Mouse (Mus musculus): Measurements from ENCODE around the gene Efs. TPM values are rescaled to one million over a fixed set of nuclear protein-coding genes. Genes with fewer than 3 reads are reported as not detected.

Gene Efs
- polyA plus RNA-seq, 1 experiment from 2014 or later, result 15.0 TPM

- H3K9ac ChIP-seq, result no peak overlapping the region
- H3K4me3 ChIP-seq, result no peak overlapping the region
- no peak for ATAC-seq (replicated peaks)
- H3K27ac ChIP-seq, result no peak overlapping the region
- H3K4me1 ChIP-seq, result no peaks in the 10 kb centered on the region
- H3K36me3 ChIP-seq (replicated peaks), result no peaks in the 10 kb centered on the region
- no peak overlapping the region for H3K4me2 ChIP-seq
- 68% methylated on average over 2 of the region's 2 CpGs for whole genome bisulfite sequencing
- no peaks in the 10 kb centered on the region for H3K9me3 ChIP-seq
- no peaks in the 10 kb centered on the region for H3K27me3 ChIP-seq (replicated peaks)
Observed at GRCm38 (mm10) chr14:54944939-54945338, 19.0 kb upstream of the Efs start.

- H3K9me3 ChIP-seq, result no peaks in the 10 kb centered on the region
Observed at GRCm38 (mm10) chr14:54943971-54944370, 18.0 kb upstream of the Efs start.

DNA sequence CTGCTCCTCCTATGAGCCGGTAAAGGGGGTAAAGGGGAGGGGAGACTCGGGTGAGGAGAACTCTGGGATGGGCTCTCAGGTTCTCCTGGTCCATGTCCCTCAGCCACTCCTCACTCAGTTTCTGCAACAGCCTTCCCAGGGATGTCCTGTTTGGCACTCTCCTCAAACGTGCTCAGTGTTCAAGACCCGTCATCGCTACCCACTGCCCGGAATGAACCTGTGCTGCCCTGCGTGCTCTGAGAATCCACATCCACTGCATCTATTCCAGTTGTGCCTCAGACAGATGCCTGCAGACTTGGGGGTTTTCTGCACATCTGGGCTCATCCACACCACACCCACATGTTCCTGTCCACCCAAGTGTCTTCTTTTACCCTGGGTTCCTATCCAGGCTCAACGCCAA is 16.6 kb upstream of the Efs start:
- no peaks in the 10 kb centered on the region for H3K4me1 ChIP-seq
- H3K27ac ChIP-seq, result no peak overlapping the region
- 91% methylated on average over 8 of the region's 8 CpGs for WGBS
- no peaks in the 10 kb centered on the region for H3K27me3 ChIP-seq (replicated peaks)
- no peak for ATAC-seq (replicated peaks)
- no peaks in the 10 kb centered on the region for H3K9me3 ChIP-seq
- H3K4me2 ChIP-seq, result no peak overlapping the region
- H3K9ac ChIP-seq, result no peak overlapping the region
- H3K4me3 ChIP-seq, result no peak overlapping the region
- no peaks in the 10 kb centered on the region for H3K36me3 ChIP-seq (replicated peaks)

More at GRCm38 (mm10) chr14:54943971-54944370, 18.0 kb upstream of the Efs start:
- 96% methylated on average over 7 of the region's 7 CpGs for WGBS
- ATAC-seq (replicated peaks), result no peak
- no peak overlapping the region for H3K9ac ChIP-seq
- no peak overlapping the region for H3K4me3 ChIP-seq
- no peak overlapping the region for H3K27ac ChIP-seq
- H3K36me3 ChIP-seq (replicated peaks), result no peaks in the 10 kb centered on the region
- no peaks in the 10 kb centered on the region for H3K27me3 ChIP-seq (replicated peaks)
- H3K4me1 ChIP-seq, result no peaks in the 10 kb centered on the region
- no peak overlapping the region for H3K4me2 ChIP-seq

DNA sequence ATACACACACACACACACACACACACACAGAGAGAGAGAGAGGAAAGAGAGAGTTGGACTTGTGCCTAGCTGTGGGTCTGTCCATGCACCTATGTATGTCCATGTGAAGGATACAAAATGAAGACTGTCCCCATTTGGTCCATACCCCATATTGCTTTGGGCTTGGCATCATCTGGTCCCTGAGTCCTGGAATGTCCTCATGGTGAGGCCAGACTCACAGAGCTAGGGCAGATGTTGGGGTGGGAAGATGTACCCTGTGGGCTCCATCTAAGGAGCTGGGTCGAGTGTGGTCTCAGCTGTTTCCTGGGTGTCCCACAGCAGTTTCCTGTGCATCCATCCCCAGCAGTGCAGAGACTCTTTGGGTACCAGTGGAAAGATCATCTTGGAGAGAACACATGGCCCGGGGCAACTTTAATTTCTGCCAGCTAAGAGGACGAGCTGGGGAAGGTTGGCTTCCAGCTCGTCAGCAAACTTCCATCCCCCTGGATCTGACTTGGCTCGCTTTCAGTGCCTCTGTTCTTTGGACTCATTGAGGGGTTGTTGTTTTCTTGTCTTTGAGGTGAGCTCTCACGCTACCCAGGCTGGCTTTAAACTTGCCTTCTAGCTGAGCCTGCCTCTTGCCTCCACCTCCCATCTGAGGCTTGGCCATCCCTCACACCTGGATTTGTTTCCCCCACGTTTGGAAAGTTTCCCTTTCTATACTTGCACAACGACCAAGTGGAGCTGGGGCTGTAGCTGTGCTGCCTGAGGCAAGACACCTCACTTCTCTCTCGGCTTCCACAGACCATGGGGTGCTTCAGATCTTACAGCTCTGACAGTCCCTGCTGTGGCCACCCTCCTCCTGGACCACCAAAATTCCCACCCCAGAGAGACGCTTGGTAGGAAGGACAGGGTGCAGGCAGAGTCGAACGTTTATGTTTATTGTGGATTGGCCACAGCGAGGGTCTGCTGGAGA is 15.4 kb upstream of the Efs start:
- Histone ChIP-seq H3K9me3 (no peaks in the 10 kb centered on the region), H3K9ac (no peak overlapping the region), H3K4me2 (no peak overlapping the region), H3K36me3 (replicated peaks) (no peaks in the 10 kb centered on the region), H3K4me1 (peaks cover 3% of the 10 kb centered on the region; the same call in 1 of the 2 replicates), H3K4me3 (no peak overlapping the region), H3K27me3 (replicated peaks) (no peaks in the 10 kb centered on the region), H3K27ac (no peak overlapping the region)
- WGBS, result 68% methylated on average over 13 of the region's 13 CpGs
- ATAC-seq (replicated peaks), result no peak

GRCm38 (mm10) chr14:54940176-54940530 is 14.2 kb upstream of the Efs start:
- H3K4me2 ChIP-seq, result no peak overlapping the region
- no peaks in the 10 kb centered on the region for H3K27me3 ChIP-seq (replicated peaks)
- H3K4me1 ChIP-seq, result peaks cover 7% of the 10 kb centered on the region; the same call in 1 of the 2 replicates
- H3K27ac ChIP-seq, result no peak overlapping the region
- no peak overlapping the region for H3K9ac ChIP-seq
- no peak for ATAC-seq (replicated peaks)
- no peaks in the 10 kb centered on the region for H3K36me3 ChIP-seq (replicated peaks)
- no peaks in the 10 kb centered on the region for H3K9me3 ChIP-seq
- 79% methylated on average over 3 of the region's 3 CpGs for WGBS
- no peak overlapping the region for H3K4me3 ChIP-seq

GRCm38 (mm10) chr14:54939434-54940175 is 13.7 kb upstream of the Efs start:
- 56% methylated on average over 12 of the region's 12 CpGs for WGBS
- no peak overlapping the region for H3K9ac ChIP-seq
- H3K4me1 ChIP-seq, result peaks cover 7% of the 10 kb centered on the region; the same call in 1 of the 2 replicates
- no peaks in the 10 kb centered on the region for H3K27me3 ChIP-seq (replicated peaks)
- ATAC-seq (replicated peaks), result no peak
- no peak overlapping the region for H3K4me3 ChIP-seq
- H3K9me3 ChIP-seq, result no peaks in the 10 kb centered on the region
- H3K27ac ChIP-seq, result no peak overlapping the region
- H3K36me3 ChIP-seq (replicated peaks), result no peaks in the 10 kb centered on the region
- no peak overlapping the region for H3K4me2 ChIP-seq

DNA sequence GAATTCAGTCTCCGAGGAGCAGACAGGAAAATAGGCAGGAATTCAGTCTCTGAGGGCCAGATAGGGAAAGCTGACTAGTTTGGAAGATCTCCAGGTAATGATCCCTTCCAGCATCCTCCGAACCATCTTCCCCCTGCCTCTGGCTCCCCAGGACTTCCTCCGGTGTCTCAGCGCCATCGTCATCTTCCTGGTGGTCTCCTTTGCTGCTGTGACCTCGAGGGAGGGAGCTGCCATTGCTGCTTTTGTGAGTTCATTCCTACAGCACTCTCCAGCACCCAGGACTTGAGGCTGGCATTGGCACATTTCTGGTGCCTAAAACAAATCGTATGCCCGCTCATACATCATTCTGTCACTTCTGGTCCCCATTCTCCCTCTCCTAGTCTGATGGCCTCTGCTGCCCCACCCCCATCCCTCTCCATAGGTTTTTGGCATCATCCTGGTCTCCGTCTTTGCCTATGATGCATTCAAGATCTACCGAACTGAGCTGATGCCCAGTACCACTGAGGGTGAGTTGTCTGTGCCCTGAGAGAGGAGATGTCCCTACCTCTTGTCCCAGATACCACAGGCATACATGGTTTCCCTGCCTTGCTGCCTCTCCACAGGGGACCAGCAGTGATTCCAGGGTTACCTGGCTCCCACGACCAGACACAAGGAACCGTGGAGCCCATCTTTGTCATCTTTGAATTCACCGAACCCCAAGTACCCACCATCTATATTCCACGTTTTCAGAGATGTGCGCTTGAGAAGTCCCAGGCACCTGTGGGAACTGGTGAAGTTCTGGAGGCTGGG is 12.7 kb upstream of the Efs start:
- Histone ChIP-seq H3K4me1 (peaks cover 7% of the 10 kb centered on the region; the same call in 1 of the 2 replicates), H3K27ac (no peak overlapping the region), H3K9me3 (no peaks in the 10 kb centered on the region), H3K4me3 (no peak overlapping the region), H3K27me3 (replicated peaks) (no peaks in the 10 kb centered on the region), H3K36me3 (replicated peaks) (no peaks in the 10 kb centered on the region), H3K4me2 (no peak overlapping the region), H3K9ac (no peak overlapping the region)
- no peak for ATAC-seq (replicated peaks)
- 83% methylated on average over 15 of the region's 15 CpGs for WGBS

DNA sequence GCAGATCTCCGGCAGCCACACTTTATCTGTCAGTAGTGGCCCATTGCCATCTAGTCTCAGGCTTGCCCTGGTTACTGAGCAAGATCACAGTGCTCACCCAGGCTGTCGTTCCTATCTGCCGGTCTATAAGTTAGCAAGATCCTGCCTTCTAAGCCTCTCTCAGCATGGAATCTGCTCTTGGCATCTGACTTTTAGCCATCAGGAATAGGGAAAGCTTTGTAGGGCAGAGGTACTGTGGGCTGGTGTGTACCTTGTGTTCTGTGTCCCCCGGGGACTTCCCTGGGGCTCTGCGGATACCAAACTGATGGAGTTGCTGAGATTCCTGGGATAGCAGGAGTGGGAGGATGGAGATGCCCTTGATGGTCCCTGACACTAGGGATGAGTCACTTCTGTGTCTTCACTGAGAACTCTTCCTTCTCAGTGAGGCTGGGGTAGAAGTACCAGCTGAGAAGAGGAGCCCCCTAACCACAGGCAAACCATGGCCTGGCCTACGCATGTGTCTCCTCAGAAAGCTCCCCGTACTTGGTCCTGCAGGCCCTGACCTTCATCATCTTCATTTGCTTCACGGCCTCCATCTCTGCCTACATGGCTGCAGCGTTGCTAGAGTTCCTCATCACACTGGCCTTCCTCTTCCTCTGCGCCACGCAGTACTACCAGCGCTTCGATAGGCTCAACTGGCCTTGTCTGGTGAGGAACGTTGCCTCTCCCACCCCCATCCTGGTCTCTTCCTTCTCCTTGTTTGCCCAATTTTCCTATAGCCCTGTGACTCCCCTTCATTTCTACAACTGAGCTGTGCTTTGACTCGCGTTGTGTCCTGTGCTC is 11.6 kb upstream of the Efs start:
- no peaks in the 10 kb centered on the region for H3K9me3 ChIP-seq
- peaks cover 7% of the 10 kb centered on the region; the same call in 1 of the 2 replicates for H3K4me1 ChIP-seq
- no peak overlapping the region for H3K4me3 ChIP-seq
- WGBS, result 93% methylated on average over 16 of the region's 16 CpGs
- H3K36me3 ChIP-seq (replicated peaks), result no peaks in the 10 kb centered on the region
- no peak overlapping the region for H3K27ac ChIP-seq
- H3K9ac ChIP-seq, result no peak overlapping the region
- no peak for ATAC-seq (replicated peaks)
- no peaks in the 10 kb centered on the region for H3K27me3 ChIP-seq (replicated peaks)
- H3K4me2 ChIP-seq, result no peak overlapping the region

DNA sequence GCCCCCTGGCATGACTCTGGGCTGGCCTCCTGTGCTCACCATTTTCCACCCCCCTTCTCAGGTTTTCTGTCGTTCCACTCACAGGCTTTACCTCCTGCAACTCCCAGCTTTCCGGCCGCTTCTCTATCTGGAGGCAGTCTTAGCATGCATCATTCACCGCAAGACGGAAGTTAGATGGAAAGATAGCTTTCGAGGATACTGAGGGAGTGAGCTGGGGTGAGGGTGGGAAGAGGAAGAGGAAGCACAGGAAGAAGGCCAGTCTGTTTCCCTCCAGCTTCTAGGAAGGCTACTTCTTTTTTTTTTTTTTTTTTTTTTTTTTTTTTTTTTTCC is 10.9 kb upstream of the Efs start:
- no peak for ATAC-seq (replicated peaks)
- Histone ChIP-seq H3K27ac (peak overlapping the region; percentile 63), H3K9me3 (no peaks in the 10 kb centered on the region), H3K27me3 (replicated peaks) (no peaks in the 10 kb centered on the region), H3K4me1 (peaks cover 7% of the 10 kb centered on the region; the same call in 1 of the 2 replicates), H3K36me3 (replicated peaks) (no peaks in the 10 kb centered on the region), H3K4me2 (no peak overlapping the region), H3K9ac (no peak overlapping the region), H3K4me3 (no peak overlapping the region)
- WGBS, result 63% methylated on average over 6 of the region's 6 CpGs

DNA sequence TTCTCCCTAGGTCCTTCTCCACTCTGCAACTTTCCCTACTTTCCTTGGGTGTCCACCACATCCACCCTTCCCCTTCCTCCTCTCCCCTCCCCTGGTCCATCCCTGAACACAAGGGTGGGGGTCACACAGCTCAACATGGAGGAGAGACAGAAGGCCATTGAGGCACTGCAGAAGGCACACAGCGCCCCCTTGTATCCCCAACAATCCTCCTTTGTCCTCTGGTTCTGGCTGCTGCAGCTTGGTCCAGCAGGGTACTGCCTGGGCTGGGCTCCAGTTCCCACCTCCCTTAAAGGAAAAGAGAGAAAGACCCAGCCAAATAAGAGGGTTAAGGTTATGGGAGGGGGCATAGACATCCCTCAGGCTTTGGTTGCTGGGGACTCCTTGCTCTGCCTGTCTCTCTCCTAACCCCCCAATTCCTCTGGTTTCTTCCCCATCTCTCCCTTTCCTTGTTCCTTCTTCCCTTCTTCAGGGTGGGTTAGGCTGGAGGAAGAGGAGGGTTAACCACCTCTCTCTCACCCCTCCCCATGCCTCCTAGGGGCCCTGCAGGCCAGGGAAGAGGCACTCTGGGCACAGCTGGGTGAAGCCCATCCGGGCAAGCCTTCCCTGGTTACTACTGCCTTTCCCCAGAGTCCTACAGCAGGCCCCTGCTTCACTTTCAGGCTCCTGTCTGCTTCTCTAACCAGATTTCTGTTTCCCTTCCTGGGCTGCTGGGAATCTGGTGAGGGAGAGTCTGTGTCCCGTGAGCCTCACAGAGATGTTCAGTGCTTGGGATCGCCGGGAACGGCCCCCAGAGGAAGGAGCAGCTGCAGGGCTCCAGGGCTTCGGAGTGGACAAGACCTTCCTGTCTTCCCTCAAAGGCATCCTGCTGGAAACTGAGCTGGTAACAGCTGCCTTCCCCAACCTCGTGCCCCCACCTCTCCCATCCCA is 10.2 kb upstream of the Efs start, which contains the start of gene Cmtm5:
Gene Cmtm5 (plus strand): TSS at position 358 of the 927 bp plus-strand sequence.
- Histone ChIP-seq H3K4me3 (no peak within 1 kb of the TSS), H3K27ac (peak within 1 kb of the TSS; percentile 63), H3K36me3 (replicated peaks) (no peaks in the 10 kb centered on the region), H3K4me1 (peaks cover 7% of the 10 kb centered on the region; the same call in 1 of the 2 replicates), H3K27me3 (replicated peaks) (no peaks in the 10 kb centered on the region), H3K9ac (no peak within 1 kb of the TSS), H3K9me3 (no peaks in the 10 kb centered on the region), H3K4me2 (no peak within 1 kb of the TSS)
- WGBS, result 37% methylated on average over 8 of the region's 8 CpGs
- ATAC-seq (replicated peaks), result peak; percentile 77
